Mouse (Mus musculus) granulocyte monocyte progenitor cell, adult 5-6 weeks (primary cell): ENCODE measurements around the gene Pdcd4. TPM values are rescaled to one million over a fixed set of nuclear protein-coding genes. Genes with fewer than 3 reads are reported as not detected.

Source experiments
- ATAC-seq: replicated peaks from 2 replicates; pipeline ENCODE4 v1.8.0; 2016; ENCODE audit warnings: mild to moderate bottlenecking, moderate TSS enrichment, inconsistent platforms; ENCODE audit not compliant: poor library complexity, severe bottlenecking
- total RNA-seq, 2 experiments: library from RNA; stranded (forward) in 1 of 2; stranded (reverse) in 1 of 2; fragments of 200-712, 200-1000 nt in 1 of 2; fragments of >200 nt in 1 of 2; fragmentation: Nextera tagmentation in 1 of 2; gene quantifications; 2 replicates each; pipeline ENCODE4 v1.2.3; 2014 to 2017

Gene Pdcd4
- total RNA-seq, 2 experiments from 2014 or later, result 284 to 437 TPM

DNA sequence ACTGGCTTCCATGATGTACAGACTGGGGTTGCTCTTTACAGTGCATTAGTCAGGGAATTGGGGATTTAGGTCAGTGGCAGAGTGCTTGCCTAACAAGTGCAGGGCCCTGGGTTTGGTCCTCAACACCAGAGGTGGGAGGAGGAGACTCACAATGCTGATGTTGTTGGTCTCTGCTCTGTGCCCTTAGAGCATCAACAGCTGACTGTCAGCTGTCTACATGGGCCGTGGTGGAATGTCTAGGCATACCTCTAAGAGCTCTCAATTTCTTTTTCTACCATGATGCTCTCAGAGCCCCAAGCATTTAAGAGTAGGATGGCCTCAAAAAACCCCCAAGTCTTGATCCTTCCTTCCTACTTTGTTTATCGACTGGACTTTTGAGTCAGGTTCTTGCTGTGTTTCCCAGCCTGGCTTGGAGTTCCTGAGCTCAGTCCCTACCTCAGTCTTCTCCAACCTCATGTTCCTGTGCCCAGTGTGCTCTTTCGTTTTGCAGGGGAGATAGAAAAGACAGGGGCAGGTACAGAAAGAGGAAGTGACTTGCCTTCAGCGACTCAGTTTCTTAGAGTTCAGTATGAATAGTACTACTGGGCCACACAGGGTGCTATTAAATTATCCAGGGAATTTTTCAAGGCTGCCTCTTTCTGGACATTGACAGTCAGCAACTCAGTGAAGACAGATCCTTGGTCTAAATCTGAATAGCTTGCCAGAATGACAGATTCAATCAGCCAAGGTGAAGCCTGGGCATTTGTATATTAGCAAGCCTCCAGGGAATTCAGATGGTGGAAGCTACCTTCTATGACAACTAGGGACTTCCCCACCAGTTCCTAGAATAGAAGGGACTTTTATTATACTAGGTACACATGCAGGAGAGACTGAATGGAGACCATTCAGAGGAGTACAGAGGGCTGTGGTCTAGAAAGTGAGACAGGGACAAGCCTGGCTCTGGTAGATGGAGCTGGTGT is 22.3 kb upstream of the Pdcd4 start:
- ATAC-seq, result peak; percentile 75

DNA sequence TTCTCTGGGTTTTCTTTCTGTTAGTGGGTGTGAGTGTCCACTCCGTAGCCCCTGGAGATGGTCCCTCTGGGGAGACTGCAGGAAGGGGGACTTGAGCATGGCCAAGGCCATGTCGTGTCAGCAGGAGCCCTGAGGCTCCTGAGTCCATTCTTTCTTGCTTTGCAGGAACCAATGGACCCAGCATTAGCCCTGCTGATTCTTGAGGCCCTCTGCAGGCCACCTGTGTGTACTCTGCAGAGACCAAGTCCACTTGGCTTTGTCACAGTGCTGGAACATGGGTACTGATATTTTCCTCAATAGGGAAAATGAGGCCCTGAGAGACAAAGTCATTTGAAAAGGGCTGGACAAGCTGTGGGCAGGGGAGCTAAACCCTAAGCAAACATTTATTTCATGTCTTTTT is 21.5 kb upstream of the Pdcd4 start:
- no peak for ATAC-seq

GRCm38 (mm10) chr19:53871502-53871901 is 20.5 kb upstream of the Pdcd4 start:
- ATAC-seq, result no peak

- no peak for ATAC-seq
Observed at GRCm38 (mm10) chr19:53872994-53873713, 18.9 kb upstream of the Pdcd4 start.

DNA sequence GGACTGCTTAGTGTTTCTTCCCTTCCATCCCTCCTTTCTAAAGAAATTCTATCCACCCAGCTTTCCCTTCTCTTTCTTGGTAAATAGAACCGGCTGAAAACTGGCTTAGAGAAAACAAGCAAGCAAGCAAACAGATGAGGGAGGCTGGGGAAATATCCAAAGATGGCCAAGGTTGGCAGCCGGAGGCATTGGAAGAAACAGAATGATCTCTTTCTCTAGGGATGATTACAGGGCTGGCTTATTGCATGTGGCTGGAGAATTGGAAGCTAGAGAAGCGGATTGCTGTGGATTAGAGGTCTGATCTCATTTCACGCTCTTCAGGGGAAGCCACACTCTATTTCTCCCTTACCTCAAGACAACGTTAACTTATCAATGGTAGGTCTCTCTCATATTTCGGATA is 16.8 kb upstream of the Pdcd4 start:
- no peak for ATAC-seq

DNA sequence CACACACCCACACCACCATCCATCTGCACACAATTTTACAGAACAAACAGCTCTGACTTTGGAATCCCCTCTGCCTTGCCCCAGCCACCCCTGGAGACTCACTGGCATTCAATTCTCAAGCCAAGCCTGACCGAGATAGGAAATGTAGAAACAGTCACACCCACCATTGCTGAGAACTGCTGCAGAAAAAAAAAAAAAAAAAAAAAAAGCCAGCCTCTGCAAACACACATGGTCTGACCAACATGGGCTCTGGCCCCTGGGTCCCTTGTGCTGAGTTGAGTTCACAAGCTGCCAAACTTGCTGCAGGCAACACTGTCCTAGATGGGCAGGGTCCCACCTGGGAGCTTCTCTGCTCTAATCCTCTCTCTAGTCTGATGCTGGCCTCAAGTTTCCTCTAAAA is 14.3 kb upstream of the Pdcd4 start:
- no peak for ATAC-seq

DNA sequence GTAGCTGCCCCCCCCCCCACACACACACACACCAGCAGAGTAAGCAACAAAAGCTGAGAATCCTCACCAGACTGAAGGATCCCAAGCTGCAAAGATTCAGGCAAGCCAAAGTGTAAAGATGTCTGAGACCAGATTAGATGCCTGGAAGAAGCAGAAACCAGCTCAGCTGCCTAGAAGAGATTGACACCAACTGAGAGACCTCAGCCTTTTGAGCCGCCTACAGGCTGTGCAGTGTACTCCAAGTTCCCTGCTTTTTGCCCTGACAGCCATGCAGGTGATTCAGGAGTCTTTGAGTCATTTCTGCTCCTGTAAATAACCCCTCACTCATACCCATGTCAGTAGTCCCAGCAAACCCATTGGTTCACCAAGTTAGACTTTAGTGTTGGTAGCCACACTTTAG is 11.6 kb upstream of the Pdcd4 start:
- ATAC-seq, result no peak

DNA sequence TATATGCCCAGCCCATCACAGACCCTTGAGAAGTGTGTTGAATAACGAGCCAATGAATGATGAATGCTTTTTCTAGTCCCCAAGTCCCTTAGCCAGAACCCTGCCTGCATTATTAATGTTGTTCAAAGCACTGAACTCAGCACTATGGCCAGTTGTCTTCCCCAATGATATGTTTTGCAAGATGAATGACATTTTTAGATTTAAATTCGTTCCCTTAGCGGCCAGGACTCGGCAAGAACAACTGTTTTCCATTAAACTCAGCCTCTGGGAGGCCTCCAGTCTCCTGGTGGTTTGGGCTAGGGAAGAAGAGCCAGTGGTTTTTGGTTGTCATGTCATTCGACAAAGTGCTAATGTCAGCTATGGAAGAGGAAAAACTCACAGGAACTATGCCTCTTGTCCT is 10.2 kb upstream of the Pdcd4 start:
- no peak for ATAC-seq

- ATAC-seq, result no peak
Observed at GRCm38 (mm10) chr19:53885450-53885849, 6.6 kb upstream of the Pdcd4 start.

DNA sequence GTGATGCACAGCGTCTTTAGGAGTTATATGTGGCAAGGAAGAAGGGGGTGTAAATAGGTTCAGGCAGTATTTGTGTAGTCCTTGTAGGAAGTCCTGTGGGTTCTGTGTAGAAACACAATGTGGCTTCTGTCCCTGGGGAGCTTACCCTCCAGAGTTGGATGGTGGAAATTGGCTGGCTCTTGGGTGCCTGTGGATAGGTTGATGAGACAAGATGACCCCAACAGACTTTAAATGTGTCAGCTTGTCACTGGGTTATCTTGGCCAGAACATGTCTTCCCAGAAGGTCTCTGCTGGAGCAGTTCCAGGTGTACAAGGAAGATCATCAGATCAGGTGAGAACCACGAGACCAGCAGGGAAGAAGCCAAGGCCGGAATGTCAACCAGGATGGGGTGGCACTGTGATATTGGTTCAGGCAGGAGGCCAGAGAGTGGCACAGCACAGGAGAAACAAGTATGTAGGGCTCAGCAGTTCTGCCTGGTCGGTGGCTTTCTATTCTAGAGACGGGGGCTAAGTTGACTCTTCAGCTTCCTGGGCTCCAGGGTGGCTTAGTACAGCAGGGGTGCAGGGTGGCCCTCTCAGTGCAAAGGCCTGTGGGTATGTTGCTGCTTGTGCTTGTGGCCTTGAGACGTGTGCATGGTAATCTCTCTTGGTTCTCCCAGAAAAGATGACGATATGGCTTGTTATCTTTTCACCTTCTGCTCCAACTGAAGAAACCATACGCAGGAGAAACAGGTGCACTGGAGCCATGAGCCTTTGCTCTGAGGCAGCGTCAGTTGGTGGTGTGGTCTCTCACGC is 5.3 kb upstream of the Pdcd4 start:
- no peak for ATAC-seq

- ATAC-seq, result no peak
Observed at GRCm38 (mm10) chr19:53887822-53888221, 4.2 kb upstream of the Pdcd4 start.

- ATAC-seq, result peak; percentile 63
Observed at GRCm38 (mm10) chr19:53888331-53888730, 3.7 kb upstream of the Pdcd4 start.

DNA sequence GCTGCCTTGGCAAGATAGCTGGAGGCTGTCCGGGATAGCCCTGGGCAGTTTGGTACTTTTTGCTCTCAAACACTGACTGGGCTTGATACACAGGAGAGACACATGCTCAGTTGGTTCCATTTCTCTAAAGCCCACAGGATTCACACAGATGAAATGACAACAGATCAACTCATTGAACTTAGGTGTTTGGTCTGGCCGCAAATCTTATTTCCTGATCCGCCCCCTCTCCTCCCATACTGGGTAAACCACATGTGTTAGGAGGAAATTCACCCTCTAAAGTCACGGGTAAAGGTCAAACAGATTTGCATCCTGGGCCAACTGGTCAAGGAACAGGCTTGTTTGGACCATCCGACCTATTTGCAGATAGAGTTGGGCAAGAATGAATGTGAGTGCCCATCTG is 2.5 kb upstream of the Pdcd4 start:
- no peak for ATAC-seq

DNA sequence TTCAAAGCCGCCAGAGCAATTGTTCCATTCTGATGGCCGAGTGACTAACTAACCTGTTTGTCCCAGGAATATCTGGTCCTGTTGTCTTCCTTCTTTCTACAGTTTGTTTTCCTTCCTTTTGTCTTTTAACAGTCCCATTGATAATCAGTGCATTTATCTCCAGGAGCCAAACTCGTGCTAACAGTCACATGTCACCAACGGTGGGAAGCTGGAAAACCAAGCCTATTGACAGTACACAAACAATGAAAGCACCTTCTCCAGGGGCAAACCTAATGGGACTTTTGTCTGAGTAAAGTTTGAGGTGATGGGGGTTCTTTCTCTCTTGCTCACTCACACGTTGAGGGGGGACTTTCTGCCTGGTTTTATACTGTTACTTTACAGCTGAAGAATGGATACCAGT is 1.8 kb upstream of the Pdcd4 start:
- no peak for ATAC-seq

- no peak for ATAC-seq
Observed at GRCm38 (mm10) chr19:53890781-53891251, 1.2 kb upstream of the Pdcd4 start.

DNA sequence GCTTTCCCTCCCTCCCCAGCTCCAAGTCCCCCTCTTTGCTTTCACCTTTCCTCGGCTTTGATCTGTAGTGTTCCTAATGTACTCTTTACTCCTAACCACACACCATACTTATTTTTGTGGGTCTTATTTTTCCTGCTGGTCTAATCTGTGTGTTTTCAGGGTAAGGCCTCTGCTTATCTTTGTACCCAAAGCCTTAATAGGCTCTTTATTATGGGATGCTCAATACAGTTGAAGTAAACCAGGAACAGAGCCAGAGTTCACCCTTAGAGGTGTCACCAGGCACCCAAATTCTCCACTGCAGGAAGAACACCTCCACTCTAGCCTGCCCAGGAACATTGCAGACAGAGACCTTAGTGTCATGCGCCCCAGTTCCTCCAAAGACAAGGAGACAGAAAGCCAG is 462 bp upstream of the Pdcd4 start:
- ATAC-seq, result no peak

DNA sequence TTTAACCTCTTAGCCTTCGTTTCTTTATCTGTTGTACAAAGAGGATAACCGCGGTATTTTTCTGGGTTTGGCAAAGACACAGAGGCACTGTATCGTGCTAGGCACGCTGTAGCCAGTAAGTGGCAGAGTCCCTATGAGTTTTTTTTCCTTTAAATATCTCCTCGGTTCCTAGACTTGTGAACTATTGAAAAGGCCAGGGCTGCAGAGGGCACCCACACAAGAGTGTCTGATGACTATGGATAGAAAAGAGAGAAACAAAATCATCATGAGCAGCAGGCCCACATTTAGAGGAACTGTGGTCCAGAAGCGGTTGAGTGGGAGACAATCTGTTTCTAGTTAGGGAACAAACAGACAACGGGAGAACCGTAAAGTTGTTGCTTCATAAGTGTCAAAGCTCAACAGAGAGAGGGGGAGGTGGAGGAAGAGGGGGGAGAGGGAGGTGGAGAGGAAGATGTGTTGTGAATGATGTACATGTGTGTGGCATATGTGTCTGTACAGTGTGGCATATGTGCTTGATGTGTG is 868 bp downstream of the Pdcd4 start:
- peak; percentile 48 for ATAC-seq

DNA sequence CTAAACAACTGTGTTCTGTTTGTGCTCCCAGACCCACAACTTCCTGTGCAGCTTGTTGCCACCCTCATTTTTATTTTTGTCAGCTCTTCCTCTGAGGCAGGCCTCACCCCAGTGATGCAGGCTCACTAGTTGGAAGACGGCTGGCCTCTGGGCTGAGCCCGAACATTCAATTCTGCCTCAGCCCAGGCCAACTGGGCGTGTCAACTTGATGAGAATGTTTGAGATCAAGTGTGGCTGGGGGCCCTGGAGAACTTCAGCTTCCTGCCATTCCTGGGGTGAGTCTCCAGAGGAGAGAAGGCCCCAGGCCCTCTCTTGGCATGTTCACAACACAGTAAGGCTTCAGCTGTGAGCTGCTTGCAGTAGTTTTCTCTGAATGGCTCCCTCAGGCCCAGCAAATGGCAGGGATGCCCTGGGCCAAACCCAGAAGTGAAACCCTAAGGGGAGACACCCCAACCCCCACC is 1.7 kb downstream of the Pdcd4 start:
- peak; percentile 3; the same call in 1 of the 2 replicates for ATAC-seq

- peak; percentile 45 for ATAC-seq
Observed at GRCm38 (mm10) chr19:53894538-53895121, 2.6 kb downstream of the Pdcd4 start.

DNA sequence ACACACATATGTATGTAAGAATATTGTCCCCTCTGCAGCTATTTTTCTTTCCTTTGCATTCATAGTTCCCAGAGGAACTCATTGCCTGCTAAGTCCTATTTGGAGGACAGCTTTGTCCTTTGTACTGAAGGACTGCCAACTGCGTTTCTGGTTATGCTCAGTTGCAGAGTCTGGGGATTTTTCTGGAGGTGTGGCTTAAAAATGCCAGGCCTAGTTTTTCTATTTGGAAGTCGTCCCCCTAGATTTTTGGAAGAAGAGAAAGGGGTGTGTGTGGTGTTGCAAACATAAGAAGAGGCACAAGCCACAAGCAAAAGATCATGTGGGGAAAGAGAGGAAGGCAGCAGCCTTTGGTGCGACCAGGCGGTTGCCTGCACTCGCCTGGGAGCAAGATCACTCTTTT is 6.0 kb downstream of the Pdcd4 start:
- no peak for ATAC-seq
